Mouse (Mus musculus): ENCODE measurements around the gene Rab31. TPM values are rescaled to one million over a fixed set of nuclear protein-coding genes. Genes with fewer than 3 reads are reported as not detected.

Rab31 gene
- polyA plus RNA-seq, 1 experiment = 6.5 TPM

GRCm38 (mm10) chr17:65737175-65737574 is 35.4 kb downstream of the Rab31 start:
- 71% methylated on average over 5 of the region's 5 CpGs for WGBS

GRCm38 (mm10) chr17:65735088-65735487 is 37.5 kb downstream of the Rab31 start:
- H3K36me3 ChIP-seq (ENCODE audit: control insufficient read depth, insufficient read depth, low read length) = no peaks in the 10 kb centered on the region
- no peak overlapping the region for H3K27ac ChIP-seq (ENCODE audit: control insufficient read depth, insufficient read depth, low read length)
- H3K4me3 ChIP-seq (ENCODE audit: control insufficient read depth, insufficient read depth, low read length) = no peak overlapping the region
- peaks cover 3% of the 10 kb centered on the region for H3K4me1 ChIP-seq (replicated peaks; ENCODE audit: control insufficient read depth, insufficient read depth, low read length)
- no peak for DNase-seq
- no peak for TF ChIP-seq CTCF (IDR thresholded peaks at IDR 0.05; ENCODE audit: borderline replicate concordance, control insufficient read depth, extremely low read depth, insufficient read depth, low read length, poor library complexity)
- TF ChIP-seq POLR2A (IDR thresholded peaks at IDR 0.05; ENCODE audit: control insufficient read depth, extremely low read depth, insufficient read depth, low read length, poor library complexity) = no peak
- WGBS = 97% methylated on average over 2 of the region's 2 CpGs
- no peaks in the 10 kb centered on the region for H3K27me3 ChIP-seq (ENCODE audit: control insufficient read depth, insufficient read depth, low read length)

More at GRCm38 (mm10) chr17:65737175-65737574, 35.4 kb downstream of the Rab31 start:
- no peaks in the 10 kb centered on the region for H3K36me3 ChIP-seq (ENCODE audit: control insufficient read depth, insufficient read depth, low read length)
- no peaks in the 10 kb centered on the region for H3K27me3 ChIP-seq (ENCODE audit: control insufficient read depth, insufficient read depth, low read length)
- H3K4me1 ChIP-seq (replicated peaks; ENCODE audit: control insufficient read depth, insufficient read depth, low read length) = no peaks in the 10 kb centered on the region
- H3K4me3 ChIP-seq (ENCODE audit: control insufficient read depth, insufficient read depth, low read length) = no peak overlapping the region
- DNase-seq = no peak
- H3K27ac ChIP-seq (ENCODE audit: control insufficient read depth, insufficient read depth, low read length) = no peak overlapping the region
- TF ChIP-seq CTCF (IDR thresholded peaks at IDR 0.05; ENCODE audit: borderline replicate concordance, control insufficient read depth, extremely low read depth, insufficient read depth, low read length, poor library complexity) = no peak
- no peak for TF ChIP-seq POLR2A (IDR thresholded peaks at IDR 0.05; ENCODE audit: control insufficient read depth, extremely low read depth, insufficient read depth, low read length, poor library complexity)

DNA sequence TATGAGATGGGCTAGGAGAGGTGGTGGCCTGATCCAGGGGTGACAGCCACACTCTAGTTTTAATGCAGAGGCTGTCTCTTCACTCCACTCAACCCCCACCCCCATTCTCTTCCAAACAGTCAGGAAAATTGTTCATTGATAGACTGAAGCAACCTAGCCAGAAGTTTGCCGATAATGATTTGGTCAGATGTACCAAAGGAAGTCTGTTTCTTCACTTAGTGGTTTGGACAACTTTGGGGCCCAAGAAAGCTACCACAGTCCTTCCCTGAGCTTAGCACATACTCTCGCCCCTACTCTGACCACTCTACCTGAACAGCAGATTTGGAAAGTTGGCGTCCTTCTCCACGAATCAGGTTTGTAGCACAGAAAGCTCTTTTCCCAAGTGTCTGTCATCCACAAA is 39.9 kb downstream of the Rab31 start:
- WGBS = 77% methylated on average over 4 of the region's 4 CpGs
- no peak for TF ChIP-seq CTCF (IDR thresholded peaks at IDR 0.05; ENCODE audit: borderline replicate concordance, control insufficient read depth, extremely low read depth, insufficient read depth, low read length, poor library complexity)
- no peak for TF ChIP-seq POLR2A (IDR thresholded peaks at IDR 0.05; ENCODE audit: control insufficient read depth, extremely low read depth, insufficient read depth, low read length, poor library complexity)

DNA sequence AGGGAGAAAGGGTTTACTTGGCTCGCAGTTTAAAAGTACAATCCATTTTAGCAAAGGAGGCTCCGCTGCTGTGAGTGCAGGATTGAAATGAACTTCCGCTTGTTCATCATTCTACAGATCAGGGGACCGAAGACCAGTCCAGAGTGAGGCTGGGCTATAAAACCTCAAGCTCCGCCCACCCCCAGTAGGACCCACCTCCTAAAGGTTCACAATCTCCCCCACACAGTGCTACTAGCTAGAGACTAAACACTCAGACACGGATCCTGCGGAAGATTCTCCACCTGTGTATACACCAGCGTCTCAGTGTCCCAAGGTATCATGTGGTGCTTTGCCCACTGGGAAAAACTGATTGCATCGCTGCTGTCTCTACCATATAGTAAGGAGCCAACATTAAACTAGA is 40.8 kb downstream of the Rab31 start:
- H3K27ac ChIP-seq (ENCODE audit: control insufficient read depth, insufficient read depth, low read length) = no peak overlapping the region
- H3K4me1 ChIP-seq (replicated peaks; ENCODE audit: control insufficient read depth, insufficient read depth, low read length) = peaks cover 3% of the 10 kb centered on the region
- TF ChIP-seq CTCF (IDR thresholded peaks at IDR 0.05; ENCODE audit: borderline replicate concordance, control insufficient read depth, extremely low read depth, insufficient read depth, low read length, poor library complexity) (no peak), POLR2A (IDR thresholded peaks at IDR 0.05; ENCODE audit: control insufficient read depth, extremely low read depth, insufficient read depth, low read length, poor library complexity) (no peak)
- no peak for DNase-seq
- WGBS = 94% methylated on average over 9 of the region's 9 CpGs
- no peaks in the 10 kb centered on the region for H3K36me3 ChIP-seq (ENCODE audit: control insufficient read depth, insufficient read depth, low read length)
- H3K4me3 ChIP-seq (ENCODE audit: control insufficient read depth, insufficient read depth, low read length) = no peak overlapping the region
- H3K27me3 ChIP-seq (ENCODE audit: control insufficient read depth, insufficient read depth, low read length) = no peaks in the 10 kb centered on the region

More for the DNA sequence above, 39.9 kb downstream of the Rab31 start:
- Histone ChIP-seq H3K4me3 (ENCODE audit: control insufficient read depth, insufficient read depth, low read length) (no peak overlapping the region), H3K4me1 (replicated peaks; ENCODE audit: control insufficient read depth, insufficient read depth, low read length) (peaks cover 3% of the 10 kb centered on the region), H3K27ac (ENCODE audit: control insufficient read depth, insufficient read depth, low read length) (no peak overlapping the region), H3K36me3 (ENCODE audit: control insufficient read depth, insufficient read depth, low read length) (no peaks in the 10 kb centered on the region), H3K27me3 (ENCODE audit: control insufficient read depth, insufficient read depth, low read length) (no peaks in the 10 kb centered on the region)
- no peak for DNase-seq

- 29% methylated on average over 16 of the region's 16 CpGs for WGBS
- H3K4me3 ChIP-seq (ENCODE audit: control insufficient read depth, insufficient read depth, low read length) = no peak overlapping the region
- H3K27ac ChIP-seq (ENCODE audit: control insufficient read depth, insufficient read depth, low read length) = no peak overlapping the region
- no peak for DNase-seq
- TF ChIP-seq POLR2A (IDR thresholded peaks at IDR 0.05; ENCODE audit: control insufficient read depth, extremely low read depth, insufficient read depth, low read length, poor library complexity) = no peak
- TF ChIP-seq CTCF (IDR thresholded peaks at IDR 0.05; ENCODE audit: borderline replicate concordance, control insufficient read depth, extremely low read depth, insufficient read depth, low read length, poor library complexity) = no peak
- H3K36me3 ChIP-seq (ENCODE audit: control insufficient read depth, insufficient read depth, low read length) = no peaks in the 10 kb centered on the region
- no peaks in the 10 kb centered on the region for H3K27me3 ChIP-seq (ENCODE audit: control insufficient read depth, insufficient read depth, low read length)
- H3K4me1 ChIP-seq (replicated peaks; ENCODE audit: control insufficient read depth, insufficient read depth, low read length) = peaks cover 9% of the 10 kb centered on the region
These were observed 42.4 kb downstream of the Rab31 start for GRCm38 (mm10) chr17:65729945-65730741.

GRCm38 (mm10) chr17:65726755-65727154 is 45.8 kb downstream of the Rab31 start:
- Histone ChIP-seq H3K27ac (ENCODE audit: control insufficient read depth, insufficient read depth, low read length) (no peak overlapping the region), H3K27me3 (ENCODE audit: control insufficient read depth, insufficient read depth, low read length) (no peaks in the 10 kb centered on the region), H3K4me3 (ENCODE audit: control insufficient read depth, insufficient read depth, low read length) (no peak overlapping the region), H3K36me3 (ENCODE audit: control insufficient read depth, insufficient read depth, low read length) (no peaks in the 10 kb centered on the region), H3K4me1 (replicated peaks; ENCODE audit: control insufficient read depth, insufficient read depth, low read length) (peaks cover 23% of the 10 kb centered on the region)
- TF ChIP-seq POLR2A (IDR thresholded peaks at IDR 0.05; ENCODE audit: control insufficient read depth, extremely low read depth, insufficient read depth, low read length, poor library complexity) (no peak), CTCF (IDR thresholded peaks at IDR 0.05; ENCODE audit: borderline replicate concordance, control insufficient read depth, extremely low read depth, insufficient read depth, low read length, poor library complexity) (no peak)
- DNase-seq = no peak
- 80% methylated on average over 5 of the region's 5 CpGs for WGBS

Data from thymus, adult 2 months (tissue).